Mouse (Mus musculus) spleen, adult 2 months (tissue): ENCODE measurements around the gene Zfp449.

Source experiments
- CTCF ChIP-seq: fragments of 200-500 bp; IDR thresholded peaks from 2 replicates; pipeline ENCODE4 v1.5.1; 2011; ENCODE audit warnings: mild to moderate bottlenecking, inconsistent platforms; ENCODE audit not compliant: insufficient read depth, insufficient read length, insufficient replicate concordance; ENCODE audit errors: extremely low read depth
- POLR2A ChIP-seq: fragments of 200-500 bp; IDR thresholded peaks from 2 replicates; pipeline ENCODE4 v1.6.1; 2011; ENCODE audit warnings: low read depth, low read length, inconsistent platforms

- TF ChIP-seq CTCF (no peak), POLR2A (no peak)
Observed at GRCm38 (mm10) chrX:56346932-56347253, 693 bp downstream of the Zfp449 start.
